Mouse (Mus musculus) CD4-positive, CD25-positive, alpha-beta regulatory T cell, adult 9 weeks (primary cell): Measurements from ENCODE around the gene Kcnh6. TPM values are rescaled to one million over a fixed set of nuclear protein-coding genes. Genes with fewer than 3 reads are reported as not detected.

Experiments
- polyA plus RNA-seq: library from polyadenylated mRNA; unstranded; fragments of 100-300 nt; shearing (Covaris generic); gene quantifications from one replicate; pipeline ENCODE4 v1.2.1, GENCODE M21; 2017

Gene Kcnh6
- polyA plus RNA-seq = 0.14 TPM

DNA sequence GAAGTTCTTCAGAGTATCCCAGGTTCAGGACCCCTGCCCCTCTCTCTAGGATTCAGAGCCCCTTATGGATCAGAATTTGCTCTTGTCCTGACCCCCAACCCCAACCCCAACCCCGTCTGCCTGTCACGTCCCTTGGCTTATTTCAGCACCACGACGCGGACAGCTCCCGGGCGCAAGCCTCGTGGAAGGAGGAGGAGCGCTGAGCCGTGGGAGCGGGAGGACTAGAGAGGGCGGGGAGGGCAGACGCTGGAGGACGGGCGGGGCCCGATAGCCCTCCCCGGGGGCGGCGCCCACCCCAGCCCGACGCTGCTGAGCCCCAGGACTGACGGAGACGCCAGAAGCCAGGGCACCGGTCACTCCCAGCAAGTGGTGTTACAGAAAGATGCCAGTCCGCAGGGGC, at the start of gene Kcnh6:
Kcnh6 (plus strand) TSS at position 304 of the 400 bp plus-strand sequence.

DNA sequence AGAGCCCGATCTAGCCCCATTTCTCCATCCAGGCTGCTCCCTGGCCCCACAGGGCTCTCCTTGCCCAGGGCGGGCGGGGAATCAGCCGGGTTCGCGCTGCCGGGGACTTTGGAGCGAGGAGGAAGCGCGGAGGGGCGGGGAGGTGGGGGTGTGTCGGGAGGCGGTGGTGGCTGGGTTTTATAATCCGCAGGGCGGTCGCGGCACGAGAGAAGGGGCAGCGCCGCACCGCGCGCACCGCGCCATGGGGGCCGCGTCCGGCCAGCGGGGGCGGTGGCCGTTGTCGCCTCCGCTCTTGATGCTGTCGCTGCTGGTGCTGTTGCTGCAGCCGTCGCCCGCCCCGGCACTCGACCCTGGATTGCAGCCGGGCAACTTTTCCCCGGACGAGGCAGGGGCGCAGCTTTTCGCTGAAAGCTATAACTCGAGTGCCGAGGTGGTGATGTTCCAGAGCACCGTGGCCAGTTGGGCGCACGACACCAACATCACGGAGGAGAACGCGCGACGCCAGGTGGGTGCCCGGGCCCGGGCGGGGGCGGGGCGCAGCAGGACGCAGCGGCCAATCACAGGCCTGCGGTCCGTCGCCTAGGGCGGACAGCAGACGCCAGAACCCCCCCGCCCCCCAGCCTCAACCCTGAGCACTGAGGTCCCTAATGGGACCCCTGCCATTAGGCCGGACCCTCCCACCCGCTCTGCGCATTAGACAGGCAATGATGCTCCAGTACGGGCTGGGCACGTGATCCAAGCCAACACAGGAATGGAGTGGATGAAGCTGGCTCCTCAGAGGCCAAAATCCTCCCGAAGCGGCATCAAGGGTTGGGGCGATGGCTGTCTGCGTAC, 40.0 kb upstream of the Kcnh6 start, which contains the start of gene Ace:
Ace (plus strand) TSS at position 205 of the 834 bp plus-strand sequence.

DNA sequence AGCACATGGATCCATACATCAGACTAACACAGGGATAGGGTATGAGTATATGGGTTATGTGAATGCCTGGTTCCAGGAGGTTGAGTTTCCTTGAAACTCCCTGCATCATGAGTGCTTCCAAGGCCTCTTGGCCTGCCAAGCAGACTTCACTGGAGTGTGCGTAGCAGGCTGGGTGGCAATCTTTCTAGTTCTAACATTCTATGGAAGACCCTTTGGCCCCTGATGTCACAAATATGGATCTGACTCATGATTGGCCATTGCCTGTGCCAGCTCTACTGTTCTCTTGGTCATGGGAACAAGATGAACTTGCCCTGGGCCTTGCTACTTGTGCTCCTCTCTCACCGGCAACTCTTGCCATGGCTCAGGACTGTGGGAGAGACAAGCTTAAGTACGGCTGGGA, 13.5 kb upstream of the Kcnh6 start, which contains the start of gene Ace3:
Ace3 (plus strand) TSS at position 301 of the 400 bp plus-strand sequence.

DNA sequence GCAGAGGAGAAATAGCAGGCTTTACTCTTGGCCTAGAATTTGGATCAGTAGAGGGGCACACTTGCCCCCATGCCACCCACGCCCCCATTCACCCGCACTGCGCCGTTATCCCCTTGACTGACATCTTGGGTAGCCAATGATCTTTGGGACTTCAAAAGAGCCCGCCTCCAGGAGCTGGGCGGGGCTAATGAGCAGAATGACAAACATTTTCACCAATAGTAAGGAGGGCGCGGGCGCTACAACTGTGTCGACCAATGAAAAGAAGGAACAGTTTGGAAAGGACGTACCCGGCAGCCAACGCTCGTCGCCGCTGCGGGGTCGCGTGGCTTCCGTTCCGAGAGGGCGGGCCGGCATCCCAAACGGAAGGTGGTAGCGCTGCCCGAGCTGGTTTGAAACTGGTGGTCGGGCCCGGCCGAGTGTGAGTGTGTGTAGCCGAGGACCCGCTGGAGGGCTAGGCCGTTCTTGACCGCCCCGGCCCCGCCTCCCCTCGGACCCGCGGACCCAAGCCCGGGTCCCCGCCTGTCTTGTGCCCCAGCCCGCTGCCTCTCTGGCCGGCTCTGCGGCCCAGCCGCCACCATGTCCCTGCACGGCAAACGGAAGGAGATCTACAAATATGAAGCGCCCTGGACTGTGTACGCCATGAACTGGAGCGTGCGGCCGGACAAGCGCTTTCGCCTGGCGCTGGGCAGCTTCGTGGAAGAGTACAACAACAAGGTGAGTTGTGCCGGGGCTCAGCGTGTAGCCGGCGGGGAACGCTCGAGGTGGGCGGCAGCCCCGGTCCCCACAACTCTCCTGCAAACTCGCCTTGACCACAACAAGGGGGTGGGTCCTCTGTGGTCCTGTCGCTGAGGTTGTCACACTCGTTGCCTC, 28.9 kb downstream of the Kcnh6 start, which contains the start of gene Dcaf7:
Dcaf7 (plus strand) TSS at position 325 of the 870 bp plus-strand sequence.

DNA sequence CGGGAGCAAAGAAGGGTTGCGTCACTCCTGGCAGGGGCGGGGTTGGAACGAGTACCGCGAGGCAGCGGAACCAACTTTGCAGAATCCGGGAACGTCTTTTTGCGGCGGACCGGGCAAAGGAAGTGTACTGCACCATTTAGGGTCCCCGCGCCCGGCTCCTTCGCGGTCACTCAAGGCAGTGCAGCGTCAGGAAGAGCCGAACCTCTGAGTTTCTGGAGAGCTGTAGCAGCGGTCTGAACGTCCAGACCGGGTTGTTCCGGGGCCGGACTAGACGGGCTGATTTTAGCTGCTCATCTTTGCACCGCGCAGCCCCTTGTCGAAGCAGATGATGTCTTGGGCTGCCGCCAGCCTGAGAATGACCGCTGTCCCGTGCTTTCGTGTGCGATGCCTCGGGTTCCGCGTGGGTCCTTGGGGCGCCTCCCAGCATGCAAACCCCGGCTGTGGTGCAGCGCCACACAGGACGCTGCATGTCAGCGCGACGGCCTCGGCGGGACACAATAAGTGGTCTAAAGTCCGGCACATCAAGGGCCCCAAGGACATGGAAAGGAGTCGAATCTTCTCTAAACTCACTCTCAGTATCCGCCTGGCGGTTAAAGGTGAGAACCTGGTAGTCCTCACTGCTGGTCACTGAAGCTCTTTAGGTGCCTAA, 58.1 kb downstream of the Kcnh6 start, which contains the start of gene Taco1:
Taco1 (plus strand) TSS at position 139 of the 649 bp plus-strand sequence.

Other genes with a start within 250 kb of the Kcnh6 start
- 0.88 TPM for gene Cyb561, start 54.8 kb upstream of the Kcnh6 start, polyA plus RNA-seq
- gene Ace, start 40.2 kb upstream of the Kcnh6 start, polyA plus RNA-seq = not detected
- not detected for gene Ace3, start 13.4 kb upstream of the Kcnh6 start, polyA plus RNA-seq
- gene Dcaf7, start 28.7 kb downstream of the Kcnh6 start, polyA plus RNA-seq = 67.4 TPM
- gene Taco1, start 57.9 kb downstream of the Kcnh6 start, polyA plus RNA-seq = 16.8 TPM
- gene Map3k3, start 76.5 kb downstream of the Kcnh6 start, polyA plus RNA-seq = 15.1 TPM
- 1.4 TPM for gene Gm10840, start 152.7 kb downstream of the Kcnh6 start, polyA plus RNA-seq
- gene Limd2, start 152.7 kb downstream of the Kcnh6 start, polyA plus RNA-seq = 784 TPM
- gene Strada, start 194.0 kb downstream of the Kcnh6 start, polyA plus RNA-seq = 42.8 TPM
- 129 TPM for gene Ccdc47, start 208.2 kb downstream of the Kcnh6 start, polyA plus RNA-seq
- 67.6 TPM for gene Ddx42, start 208.8 kb downstream of the Kcnh6 start, polyA plus RNA-seq
- gene Ftsj3, start 248.0 kb downstream of the Kcnh6 start, polyA plus RNA-seq = 86.8 TPM
- gene Psmc5, start 248.0 kb downstream of the Kcnh6 start, polyA plus RNA-seq = 202 TPM